Mouse (Mus musculus) hindbrain, embryonic 14.5 days (tissue): Measurements from ENCODE around the gene Slc29a1. TPM values are rescaled to one million over a fixed set of nuclear protein-coding genes. Genes with fewer than 3 reads are reported as not detected.
A peak's percentile ranks its signal among the peaks of the same experiment; 100 is the strongest.

Experiments
- ATAC-seq: fragments of 200-750 bp; cut with Nextera tagmentation; 2 replicates; pipeline ENCODE4 v1.8.0; 2017; ENCODE audit warnings: moderate number of reproducible peaks, mild to moderate bottlenecking, moderate TSS enrichment, moderate library complexity; ENCODE audit not compliant: low FRiP score
- DNase-seq: peaks from one replicate; pipeline ENCODE4 v3.0.0-alpha.2; 2015; ENCODE audit warnings: low spot score
- H3K27ac ChIP-seq: fragments of 300-500 bp; sonication (generic); 2 replicates; pipeline ENCODE4 v1.5.1; 2014; ENCODE audit warnings: mild to moderate bottlenecking, moderate library complexity
- H3K27me3 ChIP-seq: fragments of 300-500 bp; sonication (generic); 2 replicates; pipeline ENCODE4 v1.6.1; 2014; ENCODE audit warnings: mild to moderate bottlenecking, low read length, mixed read lengths; ENCODE audit not compliant: control insufficient read depth, insufficient read depth
- H3K36me3 ChIP-seq: fragments of 300-500 bp; sonication (generic); replicated peaks from 2 replicates; pipeline ENCODE4 v1.6.1; 2014; ENCODE audit not compliant: control insufficient read depth, insufficient read depth
- H3K4me1 ChIP-seq: fragments of 300-500 bp; sonication (generic); replicated peaks from 2 replicates; pipeline ENCODE4 v1.6.1; 2014; ENCODE audit warnings: antibody characterized with exemption, low read length, mixed read lengths; ENCODE audit not compliant: control insufficient read depth, insufficient read depth
- H3K4me2 ChIP-seq: fragments of 300-500 bp; sonication (generic); replicated peaks from 2 replicates; pipeline ENCODE4 v1.6.1; 2014; ENCODE audit warnings: mild to moderate bottlenecking, moderate library complexity
- H3K4me3 ChIP-seq: fragments of 300-500 bp; sonication (generic); replicated peaks from 2 replicates; pipeline ENCODE4 v1.5.1; 2014; ENCODE audit warnings: mild to moderate bottlenecking, low read length
- H3K9ac ChIP-seq: fragments of 300-500 bp; sonication (generic); 2 replicates; pipeline ENCODE4 v1.6.1; 2014
- H3K9me3 ChIP-seq: fragments of 300-500 bp; sonication (generic); 2 replicates; pipeline ENCODE4 v1.6.1; 2016; ENCODE audit warnings: low read length; ENCODE audit not compliant: control insufficient read depth
- WGBS: fragments of 180-500 bp; shearing (Covaris S2); extraction: QIAGEN DNeasy Blood & Tissue Kit; methylation state at CpG from one replicate; pipeline ENCODE4 v1.1.7; 2014; 5-methylcytosine and 5-hydroxymethylcytosine counted together
- polyA plus RNA-seq: library from polyadenylated mRNA; unstranded; fragments of >200 nt; fragmentation: Nextera tagmentation; extraction: Ambion mirVana; gene quantifications from 2 replicates; pipeline ENCODE4 v1.2.1, GENCODE M21; 2014

Gene Slc29a1
- polyA plus RNA-seq, 1 experiment from 2014 or later = 42.7 TPM

- Histone ChIP-seq H3K4me2 (peak overlapping the region; percentile 91; the same call in 1 of the 2 replicates), H3K27me3 (peaks cover 17% of the 10 kb centered on the region), H3K27ac (no peak overlapping the region), H3K36me3 (no peaks in the 10 kb centered on the region), H3K4me3 (no peak overlapping the region), H3K4me1 (peaks cover 19% of the 10 kb centered on the region), H3K9ac (peak overlapping the region; percentile 28; the same call in 1 of the 2 replicates), H3K9me3 (no peaks in the 10 kb centered on the region)
- DNase-seq = no peak
- no peak for ATAC-seq
- 58% methylated on average over 8 of the region's 8 CpGs for WGBS
Measured at GRCm38 (mm10) chr17:45592606-45593431, 6.6 kb downstream of the Slc29a1 start.

- ATAC-seq (no peak), DNase-seq (no peak)
- WGBS = 49% methylated on average over 16 of the region's 16 CpGs
- no peaks in the 10 kb centered on the region for H3K9me3 ChIP-seq
- peaks cover 19% of the 10 kb centered on the region for H3K4me1 ChIP-seq
- H3K4me3 ChIP-seq = no peak overlapping the region
- no peaks in the 10 kb centered on the region for H3K36me3 ChIP-seq
- H3K4me2 ChIP-seq = no peak overlapping the region
- peaks cover 17% of the 10 kb centered on the region for H3K27me3 ChIP-seq
- no peak overlapping the region for H3K27ac ChIP-seq
- H3K9ac ChIP-seq = peak overlapping the region; percentile 28; the same call in 1 of the 2 replicates
Measured at GRCm38 (mm10) chr17:45591701-45592605, 7.5 kb downstream of the Slc29a1 start.

GRCm38 (mm10) chr17:45590410-45590809 is 9.0 kb downstream of the Slc29a1 start:
- Histone ChIP-seq H3K27me3 (peaks cover 17% of the 10 kb centered on the region), H3K27ac (no peak overlapping the region), H3K4me1 (peaks cover 20% of the 10 kb centered on the region), H3K9ac (no peak overlapping the region), H3K36me3 (no peaks in the 10 kb centered on the region), H3K9me3 (no peaks in the 10 kb centered on the region), H3K4me3 (no peak overlapping the region), H3K4me2 (no peak overlapping the region)
- ATAC-seq (no peak), DNase-seq (no peak)
- 84% methylated on average over 6 of the region's 6 CpGs for WGBS

GRCm38 (mm10) chr17:45589844-45590243 is 9.6 kb downstream of the Slc29a1 start:
- Histone ChIP-seq H3K4me1 (peaks cover 20% of the 10 kb centered on the region), H3K36me3 (no peaks in the 10 kb centered on the region), H3K4me3 (no peak overlapping the region), H3K27me3 (peaks cover 14% of the 10 kb centered on the region), H3K9me3 (no peaks in the 10 kb centered on the region), H3K9ac (no peak overlapping the region), H3K4me2 (no peak overlapping the region), H3K27ac (no peak overlapping the region)
- DNase-seq (no peak), ATAC-seq (no peak)
- 91% methylated on average over 8 of the region's 8 CpGs for WGBS

- H3K9ac ChIP-seq = no peak overlapping the region
- no peaks in the 10 kb centered on the region for H3K36me3 ChIP-seq
- ATAC-seq (no peak), DNase-seq (no peak)
- peaks cover 18% of the 10 kb centered on the region for H3K4me1 ChIP-seq
- no peak overlapping the region for H3K4me2 ChIP-seq
- no peaks in the 10 kb centered on the region for H3K9me3 ChIP-seq
- no peak overlapping the region for H3K27ac ChIP-seq
- 98% methylated on average over 7 of the region's 7 CpGs for WGBS
- no peak overlapping the region for H3K4me3 ChIP-seq
- H3K27me3 ChIP-seq = peaks cover 9% of the 10 kb centered on the region; the same call in 1 of the 2 replicates
Measured at GRCm38 (mm10) chr17:45589236-45589635, 10.2 kb downstream of the Slc29a1 start.

GRCm38 (mm10) chr17:45588370-45588769 is 11.0 kb downstream of the Slc29a1 start:
- no peak for DNase-seq
- Histone ChIP-seq H3K36me3 (no peaks in the 10 kb centered on the region), H3K4me1 (peaks cover 18% of the 10 kb centered on the region), H3K9ac (no peak overlapping the region), H3K4me3 (no peak overlapping the region), H3K27me3 (0 out of 2 replicates have a peak, but pooled peaks cover under 1% of the 10 kb centered on the region), H3K27ac (no peak overlapping the region), H3K4me2 (no peak overlapping the region), H3K9me3 (no peaks in the 10 kb centered on the region)
- 91% methylated on average over 7 of the region's 7 CpGs for WGBS
- ATAC-seq = no peak

GRCm38 (mm10) chr17:45586449-45586837 is 13.0 kb downstream of the Slc29a1 start:
- 94% methylated on average over 3 of the region's 3 CpGs for WGBS
- ATAC-seq (no peak), DNase-seq (no peak)
- no peak overlapping the region for H3K4me3 ChIP-seq
- H3K9me3 ChIP-seq = no peaks in the 10 kb centered on the region
- H3K36me3 ChIP-seq = no peaks in the 10 kb centered on the region
- no peak overlapping the region for H3K4me2 ChIP-seq
- no peaks in the 10 kb centered on the region for H3K27me3 ChIP-seq
- H3K9ac ChIP-seq = no peak overlapping the region
- H3K4me1 ChIP-seq = peaks cover 10% of the 10 kb centered on the region; the same call in 1 of the 2 replicates
- no peak overlapping the region for H3K27ac ChIP-seq

- no peak for DNase-seq
- 68% methylated on average over 23 of the region's 23 CpGs for WGBS
- Histone ChIP-seq H3K27me3 (no peaks in the 10 kb centered on the region), H3K4me3 (no peak overlapping the region), H3K9me3 (no peaks in the 10 kb centered on the region), H3K36me3 (no peaks in the 10 kb centered on the region), H3K27ac (peak overlapping the region; percentile 73), H3K9ac (no peak overlapping the region), H3K4me2 (no peak overlapping the region), H3K4me1 (peaks cover 10% of the 10 kb centered on the region; the same call in 1 of the 2 replicates)
- ATAC-seq = no peak
Measured at GRCm38 (mm10) chr17:45585725-45586448, 13.5 kb downstream of the Slc29a1 start.
